Mouse (Mus musculus) kidney, embryonic 15.5 days (tissue): ENCODE data around the gene Ctsh. TPM values are rescaled to one million over a fixed set of nuclear protein-coding genes. Genes with fewer than 3 reads are reported as not detected.

ENCODE experiments used
- ATAC-seq: fragments of 200-750 bp; cut with Nextera tagmentation; replicated peaks from 2 replicates; pipeline ENCODE4 v1.8.0; 2017; ENCODE audit warnings: moderate TSS enrichment; ENCODE audit not compliant: low FRiP score
- H3K27ac ChIP-seq: fragments of 300-500 bp; sonication (generic); 2 replicates; pipeline ENCODE4 v1.5.1; 2015; ENCODE audit warnings: mild to moderate bottlenecking, inconsistent platforms
- H3K27me3 ChIP-seq: fragments of 300-500 bp; sonication (generic); 2 replicates; pipeline ENCODE4 v1.6.1; 2015; ENCODE audit warnings: inconsistent platforms
- H3K36me3 ChIP-seq: fragments of 300-500 bp; sonication (generic); 2 replicates; pipeline ENCODE4 v1.6.1; 2015; ENCODE audit warnings: inconsistent platforms
- H3K4me1 ChIP-seq: fragments of 300-500 bp; sonication (generic); 2 replicates; pipeline ENCODE4 v1.6.1; 2015; ENCODE audit warnings: inconsistent platforms
- H3K4me2 ChIP-seq: fragments of 300-500 bp; sonication (generic); 2 replicates; pipeline ENCODE4 v1.6.1; 2015; ENCODE audit warnings: moderate library complexity, mild to moderate bottlenecking, inconsistent platforms
- H3K4me3 ChIP-seq: fragments of 300-500 bp; sonication (generic); replicated peaks from 2 replicates; pipeline ENCODE4 v1.5.1; 2015; ENCODE audit warnings: mild to moderate bottlenecking, inconsistent platforms
- H3K9ac ChIP-seq: fragments of 300-500 bp; sonication (generic); 2 replicates; pipeline ENCODE4 v1.6.1; 2015; ENCODE audit warnings: mild to moderate bottlenecking, inconsistent platforms
- H3K9me3 ChIP-seq: fragments of 300-500 bp; sonication (generic); replicated peaks from 2 replicates; pipeline ENCODE4 v1.6.1; 2016; ENCODE audit warnings: inconsistent platforms
- WGBS: fragments of 180-500 bp; shearing (Covaris S2); methylation state at CpG from one replicate; pipeline ENCODE4 v1.1.7; 2015; ENCODE audit warnings: mixed read lengths; 5-methylcytosine and 5-hydroxymethylcytosine counted together
- polyA plus RNA-seq: library from polyadenylated mRNA; unstranded; fragments of >200 nt; fragmentation: Nextera tagmentation; extraction: Ambion mirVana; gene quantifications from 2 replicates; pipeline ENCODE4 v1.2.1, GENCODE M21; 2015

Gene Ctsh
- polyA plus RNA-seq, 1 experiment from 2014 or later = 98.2 TPM

DNA sequence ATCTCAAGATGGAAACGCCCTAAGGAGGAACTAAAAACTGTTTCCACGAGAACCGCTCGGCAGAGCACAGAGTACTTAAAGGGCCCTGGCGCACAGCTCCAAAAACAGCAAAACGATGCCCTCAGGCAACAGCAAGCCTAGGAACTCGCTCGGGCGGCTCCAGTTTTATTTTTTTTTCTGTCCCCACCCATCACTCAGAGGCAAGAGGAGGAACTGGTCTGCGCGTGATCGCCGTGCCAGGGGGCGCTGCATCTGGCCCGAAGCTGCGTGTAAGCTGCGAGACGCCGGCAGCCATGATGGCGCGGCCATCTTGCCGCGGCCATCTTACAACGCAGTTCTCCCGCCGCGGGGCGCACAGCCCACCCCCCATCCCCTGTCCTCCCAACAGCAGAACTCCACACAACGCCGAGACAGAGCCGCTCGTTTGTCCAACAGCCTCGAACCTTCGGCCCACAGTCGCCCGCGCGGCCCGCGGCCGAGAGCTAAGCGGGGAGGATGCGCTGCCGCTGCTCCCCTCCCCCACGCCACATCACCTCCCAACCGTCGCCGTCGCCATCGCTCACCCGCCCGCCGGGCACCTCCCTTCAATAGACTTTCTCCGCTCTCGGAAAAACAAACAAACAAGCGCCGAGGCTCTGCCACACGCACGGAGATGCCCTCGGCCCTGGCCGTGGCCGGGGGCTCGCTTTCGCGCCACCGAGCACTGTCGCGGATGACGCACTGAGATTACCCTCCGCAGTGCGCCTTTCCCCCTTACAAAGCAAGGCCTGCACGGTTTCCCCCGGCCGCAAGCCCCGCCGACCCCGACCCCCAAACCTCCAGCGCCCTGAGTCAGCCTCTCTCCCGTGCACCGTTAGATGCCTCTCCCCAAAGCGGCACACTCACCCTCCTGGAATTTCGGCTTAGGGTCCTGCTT is 60.0 kb downstream of the Ctsh start:
- Histone ChIP-seq H3K36me3 (peaks cover 7% of the 10 kb centered on the region), H3K4me3 (peak overlapping the region; percentile 85), H3K27me3 (peaks cover 6% of the 10 kb centered on the region; the same call in 1 of the 2 replicates), H3K9ac (peak overlapping the region; percentile 95), H3K27ac (peak overlapping the region; percentile 99), H3K4me1 (peaks cover 15% of the 10 kb centered on the region), H3K4me2 (peak overlapping the region; percentile 78), H3K9me3 (no peaks in the 10 kb centered on the region)
- ATAC-seq = peak; percentile 78
- WGBS = under 1% methylated on average over 82 of the region's 82 CpGs

DNA sequence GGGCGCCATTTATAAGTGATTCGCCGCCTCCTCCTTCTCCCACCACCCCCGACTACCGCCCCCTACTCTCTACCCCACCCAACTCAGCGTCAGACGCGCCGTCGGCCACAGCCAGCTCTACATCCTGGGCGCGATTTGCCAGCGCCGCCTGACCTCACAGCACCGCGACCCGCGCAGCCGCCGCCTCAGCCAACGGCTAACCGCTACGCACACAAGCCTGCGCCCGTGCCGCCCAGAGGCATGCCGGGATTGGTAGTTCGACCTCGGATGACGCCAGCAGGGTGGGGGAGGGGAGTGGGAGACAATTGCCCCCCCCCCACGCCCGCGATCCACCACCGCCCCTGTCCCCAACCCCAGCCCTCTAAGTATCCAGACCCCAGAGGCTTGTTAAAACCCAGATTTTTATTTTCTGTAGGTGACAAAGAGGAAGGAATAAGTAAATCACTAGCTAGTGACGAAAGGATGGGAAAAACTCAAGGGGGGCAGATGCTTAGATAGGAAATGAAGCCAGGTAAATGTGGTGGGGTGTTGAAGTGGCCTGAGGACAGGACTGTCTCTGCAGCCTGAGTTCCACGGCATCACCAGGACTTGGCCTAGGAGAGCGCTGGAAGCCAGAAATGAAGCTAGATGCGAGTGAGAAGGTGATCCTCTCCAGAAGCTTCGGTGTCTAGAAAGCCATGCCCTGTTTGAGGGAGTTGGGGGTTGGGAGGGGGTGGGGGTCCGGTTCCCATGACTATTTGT is 60.8 kb downstream of the Ctsh start, which contains the start of gene Morf4l1:
Morf4l1 (minus strand) TSS at position 208 of the 741 bp plus-strand sequence.
- peaks cover 15% of the 10 kb centered on the region for H3K4me1 ChIP-seq
- H3K4me3 ChIP-seq = peak within 1 kb of the TSS; percentile 85
- H3K27ac ChIP-seq = peak within 1 kb of the TSS; percentile 99
- no peaks in the 10 kb centered on the region for H3K36me3 ChIP-seq
- peak within 1 kb of the TSS; percentile 86 for H3K4me2 ChIP-seq
- peak; percentile 98 for ATAC-seq
- WGBS = 1% methylated on average over 39 of the region's 40 CpGs
- no peaks in the 10 kb centered on the region for H3K9me3 ChIP-seq
- peak within 1 kb of the TSS; percentile 95 for H3K9ac ChIP-seq
- peaks cover 6% of the 10 kb centered on the region; the same call in 1 of the 2 replicates for H3K27me3 ChIP-seq

DNA sequence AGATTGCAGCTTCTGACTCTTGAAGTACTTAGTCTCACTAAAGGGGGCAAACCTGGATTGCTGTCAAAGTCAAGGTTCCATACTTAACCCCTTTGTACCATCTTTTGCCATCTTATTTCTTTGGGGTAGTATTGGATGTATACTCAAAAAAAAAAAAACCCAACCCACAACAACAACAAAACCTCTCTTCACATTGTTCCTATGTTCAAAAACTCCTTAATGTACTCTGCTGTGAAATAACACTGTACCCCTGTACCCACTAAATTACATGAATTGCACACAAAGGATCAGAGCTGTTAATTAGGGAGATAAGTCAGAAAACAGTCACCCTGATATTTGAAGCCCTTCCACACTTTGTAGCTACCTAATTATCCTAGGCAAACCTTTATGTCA is 61.4 kb downstream of the Ctsh start:
- no peak overlapping the region for H3K9ac ChIP-seq
- no peak for ATAC-seq
- 0 out of 2 replicates have a peak overlapping the region, but pooled peaks have one; percentile 32 for H3K27ac ChIP-seq
- H3K4me3 ChIP-seq = peak overlapping the region; percentile 85
- H3K36me3 ChIP-seq = no peaks in the 10 kb centered on the region
- H3K27me3 ChIP-seq = peaks cover 6% of the 10 kb centered on the region; the same call in 1 of the 2 replicates
- H3K4me1 ChIP-seq = peaks cover 15% of the 10 kb centered on the region
- peak overlapping the region; percentile 86 for H3K4me2 ChIP-seq
- H3K9me3 ChIP-seq = no peaks in the 10 kb centered on the region

DNA sequence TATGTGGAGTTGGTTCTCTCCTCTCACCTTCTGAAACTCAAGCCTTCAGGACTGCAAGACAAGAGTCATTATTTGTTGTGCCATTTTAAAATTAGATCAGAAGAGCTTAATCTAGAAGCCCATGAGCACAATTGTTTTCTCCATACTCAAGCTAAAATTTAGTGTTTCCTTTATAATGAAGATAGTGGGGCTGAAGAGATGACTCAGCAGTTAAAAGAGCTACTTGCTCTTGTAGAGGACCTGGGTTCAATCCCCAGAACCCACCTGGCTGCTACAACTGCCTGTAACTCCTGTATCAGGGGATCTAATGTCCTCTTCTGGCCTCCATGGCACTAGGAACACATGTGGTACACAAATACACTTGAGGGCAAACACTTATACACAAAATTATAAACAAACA is 63.3 kb downstream of the Ctsh start:
- no peak for ATAC-seq
- H3K4me3 ChIP-seq = no peak overlapping the region

DNA sequence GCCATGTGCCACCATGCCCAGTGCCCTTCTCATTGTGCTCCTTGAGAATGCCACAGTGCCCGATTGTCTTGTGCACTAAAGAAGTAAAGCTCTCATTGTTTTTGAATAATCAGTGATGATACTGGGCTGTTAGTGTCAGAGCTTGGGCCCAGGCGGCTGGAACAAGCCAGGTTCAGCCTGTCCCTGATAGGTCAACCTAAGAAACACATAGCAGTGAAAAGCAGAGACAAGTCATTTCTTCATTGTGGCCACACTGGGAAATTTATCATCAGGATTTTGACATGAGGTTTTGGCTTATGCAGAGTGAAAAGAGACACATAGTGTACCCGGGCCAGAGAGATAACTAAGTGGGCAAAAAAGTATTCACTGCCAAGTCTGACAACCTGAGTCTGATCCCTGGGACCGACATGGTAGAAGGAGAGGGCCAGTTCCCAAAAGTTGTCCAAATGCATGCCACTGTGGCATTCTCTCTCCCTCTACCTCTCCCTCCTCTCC is 68.3 kb downstream of the Ctsh start:
- 75% methylated on average over 4 of the region's 4 CpGs for WGBS
- Histone ChIP-seq H3K27ac (no peak overlapping the region), H3K4me2 (no peak overlapping the region), H3K4me1 (peaks cover 14% of the 10 kb centered on the region; the same call in 1 of the 2 replicates), H3K9me3 (no peaks in the 10 kb centered on the region), H3K36me3 (no peaks in the 10 kb centered on the region), H3K4me3 (no peak overlapping the region), H3K9ac (no peak overlapping the region), H3K27me3 (peaks cover 11% of the 10 kb centered on the region; the same call in 1 of the 2 replicates)
- ATAC-seq = no peak

More for the DNA sequence above, 63.3 kb downstream of the Ctsh start:
- Histone ChIP-seq H3K27ac (no peak overlapping the region), H3K9ac (no peak overlapping the region), H3K27me3 (peaks cover 6% of the 10 kb centered on the region; the same call in 1 of the 2 replicates), H3K36me3 (no peaks in the 10 kb centered on the region), H3K4me2 (no peak overlapping the region), H3K9me3 (no peaks in the 10 kb centered on the region), H3K4me1 (peaks cover 8% of the 10 kb centered on the region)

DNA sequence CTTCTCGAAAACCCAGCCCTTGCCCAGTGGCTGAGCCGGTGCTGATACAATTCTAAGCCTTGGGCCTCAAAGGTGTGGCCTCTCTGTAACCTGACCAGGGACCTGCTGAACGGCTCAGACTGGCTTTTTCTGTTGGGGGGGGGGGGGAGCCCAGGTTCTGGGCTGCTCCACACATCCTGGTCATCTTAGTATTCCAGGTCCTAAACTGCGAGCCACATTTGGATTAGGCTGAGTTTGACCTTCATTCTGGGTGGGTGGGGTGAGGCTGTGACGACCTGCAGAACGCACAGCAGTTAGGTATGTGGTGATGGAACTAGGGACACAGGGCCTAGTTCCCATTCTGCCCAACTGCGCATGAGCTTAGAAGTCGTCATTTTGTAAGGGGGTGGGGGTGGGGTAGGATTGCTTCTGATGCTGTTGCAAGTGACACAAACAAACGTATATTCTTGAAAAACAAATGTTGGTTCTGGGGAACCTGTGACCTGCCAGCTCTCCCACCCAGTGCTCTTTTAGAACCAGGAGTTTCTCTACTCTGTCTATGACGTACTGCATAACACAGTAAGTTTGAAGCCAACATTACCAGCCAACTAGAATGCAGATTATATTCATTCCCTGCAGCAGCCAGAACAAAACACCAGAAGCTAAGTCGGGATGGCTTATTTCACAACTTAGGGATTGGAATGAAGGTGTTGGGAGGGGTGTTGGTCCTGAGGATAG is 70.4 kb downstream of the Ctsh start:
- Histone ChIP-seq H3K9ac (no peak overlapping the region), H3K4me1 (peaks cover 14% of the 10 kb centered on the region; the same call in 1 of the 2 replicates), H3K36me3 (no peaks in the 10 kb centered on the region), H3K4me3 (no peak overlapping the region), H3K4me2 (no peak overlapping the region), H3K9me3 (no peaks in the 10 kb centered on the region), H3K27ac (no peak overlapping the region), H3K27me3 (0 out of 2 replicates have a peak, but pooled peaks cover 9% of the 10 kb centered on the region)
- WGBS = 33% methylated on average over 11 of the region's 11 CpGs
- ATAC-seq = peak; percentile 46; the same call in 1 of the 2 replicates

DNA sequence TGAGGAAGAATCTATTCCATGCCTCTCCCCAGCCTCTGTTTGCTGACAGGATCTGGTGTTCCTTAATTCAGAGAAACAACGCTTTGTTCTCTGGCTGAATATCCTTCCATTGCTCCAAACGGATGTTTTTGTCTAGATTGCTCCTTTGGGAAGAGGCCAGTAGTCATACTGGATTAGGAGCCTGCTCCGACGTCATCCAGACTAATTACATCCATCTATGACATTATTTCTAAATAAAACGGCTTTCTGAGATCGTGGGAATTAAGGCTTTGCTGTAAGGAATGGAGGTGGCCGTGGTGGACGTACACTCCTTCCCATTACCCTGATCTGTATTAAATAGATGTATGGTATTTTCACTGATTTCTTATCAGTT is 70.9 kb downstream of the Ctsh start:
- Histone ChIP-seq H3K36me3 (no peaks in the 10 kb centered on the region), H3K4me1 (peaks cover 14% of the 10 kb centered on the region; the same call in 1 of the 2 replicates), H3K9me3 (no peaks in the 10 kb centered on the region), H3K27ac (no peak overlapping the region), H3K27me3 (0 out of 2 replicates have a peak, but pooled peaks cover 9% of the 10 kb centered on the region), H3K4me3 (no peak overlapping the region), H3K4me2 (no peak overlapping the region), H3K9ac (no peak overlapping the region)
- no peak for ATAC-seq
- 46% methylated on average over 8 of the region's 8 CpGs for WGBS

Other genes with a start within 250 kb of the Ctsh start
- gene Rasgrf1, start 144.2 kb upstream of the Ctsh start, polyA plus RNA-seq = 0.08 and 0.14 TPM in 2 replicates
- 440 and 441 TPM in 2 replicates for gene Morf4l1, start 60.6 kb downstream of the Ctsh start, polyA plus RNA-seq
- 13.3 and 14.9 TPM in 2 replicates for gene Adamts7, start 108.9 kb downstream of the Ctsh start, polyA plus RNA-seq
- 12.4 and 12.7 TPM in 2 replicates for gene Tbc1d2b, start 216.7 kb downstream of the Ctsh start, polyA plus RNA-seq